Mouse (Mus musculus) ES-E14 (cell line): ENCODE measurements around the gene Idh3g. TPM values are rescaled to one million over a fixed set of nuclear protein-coding genes. Genes with fewer than 3 reads are reported as not detected.
A peak's percentile ranks its signal among the peaks of the same experiment; 100 is the strongest.

ENCODE experiments used
- DNase-seq: peaks from one replicate; pipeline ENCODE4 v3.0.0-alpha.2; 2013; ENCODE audit warnings: low read depth, low spot score
- H3K27ac ChIP-seq: 2 replicates; pipeline ENCODE4 v1.5.1; 2012; ENCODE audit warnings: low read depth, mild to moderate bottlenecking, low read length, moderate library complexity, mixed read lengths; ENCODE audit not compliant: poor library complexity, insufficient read depth, severe bottlenecking
- H3K36me3 ChIP-seq: 2 replicates; pipeline ENCODE4 v1.6.1; 2012; ENCODE audit warnings: mild to moderate bottlenecking, low read length, moderate library complexity, mixed read lengths; ENCODE audit not compliant: control insufficient read depth, poor library complexity, insufficient read depth, severe bottlenecking
- H3K4me1 ChIP-seq, 2 experiments: fragments of 150-350 bp in 1 of 2; sonication (generic) in 1 of 2; 2 replicates each; pipeline ENCODE4 v1.6.1; 2012; ENCODE audit warnings: low read length in 2 of 2, mild to moderate bottlenecking in 1 of 2, mixed read lengths in 1 of 2; ENCODE audit not compliant: control insufficient read depth in 2 of 2, insufficient read depth in 2 of 2, poor library complexity in 1 of 2
- H3K4me3 ChIP-seq, 2 experiments: fragments of 150-350 bp in 1 of 2; sonication (generic) in 1 of 2; 2 replicates each; pipeline ENCODE4 v1.5.1; 2012; ENCODE audit warnings: low read length in 2 of 2, low read depth in 1 of 2, mild to moderate bottlenecking in 1 of 2, mixed read lengths in 1 of 2; ENCODE audit not compliant: insufficient read depth in 1 of 2, poor library complexity in 1 of 2, severe bottlenecking in 1 of 2
- H3K9ac ChIP-seq: 2 replicates; pipeline ENCODE4 v1.6.1; 2012; ENCODE audit warnings: low read depth, mild to moderate bottlenecking, low read length, mixed read lengths; ENCODE audit not compliant: poor library complexity, insufficient read depth, severe bottlenecking
- H3K9me3 ChIP-seq: fragments of 150-350 bp; sonication (generic); 2 replicates; pipeline ENCODE4 v1.6.1; 2012; ENCODE audit warnings: low read depth, mild to moderate bottlenecking, low read length; ENCODE audit not compliant: control insufficient read depth, insufficient read depth
- CHD2 ChIP-seq: IDR thresholded peaks from 2 replicates; pipeline ENCODE4 v1.6.1; 2014; ENCODE audit warnings: mild to moderate bottlenecking, low read depth, low read length, inconsistent platforms
- HCFC1 ChIP-seq: IDR thresholded peaks from 2 replicates; pipeline ENCODE4 v1.6.1; 2012; ENCODE audit warnings: low read length, inconsistent platforms, borderline replicate concordance; ENCODE audit not compliant: insufficient read depth
- MAFK ChIP-seq: IDR thresholded peaks from 2 replicates; pipeline ENCODE4 v1.6.1; 2014; ENCODE audit warnings: mild to moderate bottlenecking, low read depth, low read length, inconsistent platforms; ENCODE audit not compliant: insufficient read depth
- ZC3H11A ChIP-seq: IDR thresholded peaks from 2 replicates; pipeline ENCODE4 v1.6.1; 2012; ENCODE audit warnings: low read depth, mild to moderate bottlenecking, inconsistent platforms, low read length, borderline replicate concordance
- ZNF384 ChIP-seq: IDR thresholded peaks from 2 replicates; pipeline ENCODE4 v1.6.1; 2012; ENCODE audit warnings: low read depth, low read length, inconsistent platforms
- in situ Hi-C, 2 experiments: fragments of 600-800 bp; cut with MboI; formaldehyde crosslinking; loops; one replicate each; pipeline ENCODE4 v1.15.1; 2025; ENCODE audit warnings: low sequenced_read_pairs in 2 of 2, inconsistent platforms in 1 of 2; ENCODE audit not compliant: unreplicated experiment in 2 of 2
- total RNA-seq: library from RNA; depleted of rRNA; stranded (reverse); fragments of 300-350 nt; gene quantifications from 2 replicates; pipeline ENCODE4 v1.2.3, GENCODE M21; 2012

Gene Idh3g
- total RNA-seq, 1 experiment = 169 TPM

GRCm38 (mm10) chrX:73816596-73817314 lies 30.1 kb upstream of the Idh3g start:
- Histone ChIP-seq H3K9me3 (no peaks in the 10 kb centered on the region), H3K27ac (peak overlapping the region; percentile 81; the same call in 1 of the 2 replicates), H3K9ac (peak overlapping the region; percentile 32; the same call in 1 of the 2 replicates), H3K4me3 (peak overlapping the region in 1 of 2 experiments; percentile 19; a peak in 2 of 4 replicates), H3K4me1 (peaks cover 3 to 4% of the 10 kb centered on the region in 2 experiments; a peak in 2 of 4 replicates), H3K36me3 (peaks cover 2% of the 10 kb centered on the region; the same call in 1 of the 2 replicates)
- in situ Hi-C loops = no loop called here
- TF ChIP-seq ZNF384 = no peak
- no peak for TF ChIP-seq CHD2
- no peak for TF ChIP-seq ZC3H11A
- TF ChIP-seq HCFC1 = no peak
- no peak for TF ChIP-seq MAFK
- no peak for DNase-seq

GRCm38 (mm10) chrX:73815072-73815471 lies 28.4 kb upstream of the Idh3g start:
- Histone ChIP-seq H3K9me3 (no peaks in the 10 kb centered on the region), H3K4me3 (peak overlapping the region; percentile 64), H3K4me1 (peaks cover 2 to 4% of the 10 kb centered on the region in 2 experiments; a peak in 1 of 4 replicates), H3K27ac (peak overlapping the region; percentile 82), H3K36me3 (peaks cover 2% of the 10 kb centered on the region; the same call in 1 of the 2 replicates), H3K9ac (peak overlapping the region; percentile 76; the same call in 1 of the 2 replicates)
- in situ Hi-C loops = no loop called here
- no peak for TF ChIP-seq ZC3H11A
- TF ChIP-seq CHD2 = no peak
- TF ChIP-seq ZNF384 = no peak
- TF ChIP-seq MAFK = no peak
- TF ChIP-seq HCFC1 = no peak
- DNase-seq = no peak

- Histone ChIP-seq H3K9ac (no peak overlapping the region), H3K36me3 (no peaks in the 10 kb centered on the region), H3K27ac (no peak overlapping the region), H3K4me3 (no peak overlapping the region), H3K4me1 (0 out of 4 replicates have a peak, but pooled peaks cover 0 to 3% of the 10 kb centered on the region in 2 experiments), H3K9me3 (no peaks in the 10 kb centered on the region)
- no peak for DNase-seq
- TF ChIP-seq MAFK = no peak
- TF ChIP-seq CHD2 = no peak
- no peak for TF ChIP-seq HCFC1
- TF ChIP-seq ZNF384 = no peak
- TF ChIP-seq ZC3H11A = no peak
- in situ Hi-C loops = no loop called here
Measured at GRCm38 (mm10) chrX:73805814-73806213, 19.1 kb upstream of the Idh3g start.

GRCm38 (mm10) chrX:73798502-73798901 lies 11.8 kb upstream of the Idh3g start:
- peak; percentile 47 for DNase-seq
- Histone ChIP-seq H3K9me3 (no peaks in the 10 kb centered on the region), H3K4me1 (peaks cover 2 to 12% of the 10 kb centered on the region in 2 experiments; a peak in 2 of 4 replicates), H3K36me3 (peaks cover 38% of the 10 kb centered on the region), H3K27ac (peak overlapping the region; percentile 87), H3K9ac (no peak overlapping the region), H3K4me3 (no peak overlapping the region; a peak in 1 of 4 replicates)
- in situ Hi-C loops = no loop called here
- TF ChIP-seq HCFC1 = no peak
- TF ChIP-seq ZC3H11A = peak; percentile 16; the same call in 1 of the 2 replicates
